Mouse (Mus musculus): Measurements from ENCODE around the gene Rbak. TPM values are rescaled to one million over a fixed set of nuclear protein-coding genes. Genes with fewer than 3 reads are reported as not detected.

Gene Rbak
- polyA plus RNA-seq, 1 experiment from 2014 or later, result 8.4 TPM

DNA sequence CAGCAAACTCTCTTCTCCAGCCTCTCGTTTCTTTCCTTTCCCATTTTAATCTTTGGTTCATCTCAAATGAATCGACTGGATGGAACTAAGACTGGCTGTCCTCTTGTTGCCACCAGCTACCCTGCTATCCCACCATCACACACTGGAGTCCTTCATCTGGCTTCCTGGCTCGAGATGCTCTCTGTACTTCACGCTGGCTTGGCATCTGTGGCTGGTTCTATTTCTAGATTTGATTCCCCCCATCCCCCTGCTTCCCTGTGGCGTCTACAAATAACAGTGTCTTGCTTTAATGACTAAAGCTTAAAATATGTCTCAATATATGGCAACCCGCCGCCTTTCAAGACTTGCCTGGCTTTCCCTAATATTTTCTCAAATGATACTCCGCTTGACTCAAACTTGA is 52.7 kb downstream of the Rbak start:
- WGBS, result 79% methylated on average over 8 of the region's 8 CpGs
- H3K4me2 ChIP-seq (ENCODE audit: low read length), result no peak overlapping the region
- H3K27me3 ChIP-seq (replicated peaks; ENCODE audit: control insufficient read depth, insufficient read depth, low read length), result no peaks in the 10 kb centered on the region
- no peak overlapping the region for H3K27ac ChIP-seq (ENCODE audit: low read depth, low read length)
- ATAC-seq (no peak), DNase-seq (ENCODE audit: low spot score) (no peak)
- H3K4me3 ChIP-seq (ENCODE audit: low read depth, low read length), result no peak overlapping the region
- H3K9me3 ChIP-seq (replicated peaks; ENCODE audit: control insufficient read depth, low read length), result no peaks in the 10 kb centered on the region
- H3K36me3 ChIP-seq (ENCODE audit: control insufficient read depth, insufficient read depth, low read length), result no peaks in the 10 kb centered on the region
- H3K4me1 ChIP-seq (ENCODE audit: control insufficient read depth, insufficient read depth, low read length), result no peaks in the 10 kb centered on the region
- H3K9ac ChIP-seq (ENCODE audit: low read length), result no peak overlapping the region

DNA sequence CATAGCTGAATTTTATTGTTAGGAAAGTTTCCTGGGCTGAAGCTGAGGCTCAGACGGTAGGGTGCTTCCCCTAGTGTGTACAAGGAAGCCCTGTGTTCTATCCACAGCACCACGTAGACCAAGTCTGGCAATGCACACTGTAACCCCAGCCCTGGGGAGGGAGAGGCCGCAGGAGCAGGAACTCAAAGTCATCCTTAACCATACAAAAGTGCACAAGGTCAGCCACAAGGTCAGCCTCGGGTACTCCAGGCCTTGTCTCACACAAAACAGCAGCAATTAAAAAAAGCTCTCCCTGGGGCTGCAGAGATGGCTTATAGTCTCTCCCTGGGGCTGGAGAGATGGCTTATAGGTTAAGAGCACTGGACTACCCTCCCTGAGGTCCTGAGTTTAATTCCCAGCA is 53.7 kb downstream of the Rbak start:
- Histone ChIP-seq H3K27ac (ENCODE audit: low read depth, low read length) (no peak overlapping the region), H3K36me3 (ENCODE audit: control insufficient read depth, insufficient read depth, low read length) (no peaks in the 10 kb centered on the region), H3K27me3 (replicated peaks; ENCODE audit: control insufficient read depth, insufficient read depth, low read length) (no peaks in the 10 kb centered on the region), H3K9me3 (replicated peaks; ENCODE audit: control insufficient read depth, low read length) (no peaks in the 10 kb centered on the region), H3K4me1 (ENCODE audit: control insufficient read depth, insufficient read depth, low read length) (no peaks in the 10 kb centered on the region), H3K4me2 (ENCODE audit: low read length) (no peak overlapping the region), H3K4me3 (ENCODE audit: low read depth, low read length) (no peak overlapping the region), H3K9ac (ENCODE audit: low read length) (no peak overlapping the region)
- no peak for ATAC-seq
- DNase-seq (ENCODE audit: low spot score), result no peak
- 77% methylated on average over 4 of the region's 4 CpGs for WGBS

DNA sequence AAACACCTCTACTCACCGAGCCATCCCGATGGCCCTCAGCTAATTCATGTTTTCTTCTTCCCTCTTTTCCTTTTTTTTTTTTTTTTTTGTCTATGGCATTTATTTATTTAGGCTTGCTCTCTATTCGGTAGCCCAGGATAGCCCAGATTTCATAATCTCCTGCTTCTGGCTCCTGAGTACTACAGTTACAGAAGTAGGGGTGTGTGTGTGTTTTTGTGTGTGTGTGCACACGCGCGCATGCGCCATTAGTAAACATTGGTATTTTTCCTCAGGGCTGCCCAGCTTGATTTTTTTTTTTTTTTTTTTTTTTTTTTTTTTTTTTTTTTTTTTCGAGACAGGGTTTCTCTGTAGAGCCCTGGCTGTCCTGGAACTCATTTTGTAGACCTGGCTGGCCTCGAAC is 54.5 kb downstream of the Rbak start:
- 93% methylated on average over 9 of the region's 9 CpGs for WGBS

DNA sequence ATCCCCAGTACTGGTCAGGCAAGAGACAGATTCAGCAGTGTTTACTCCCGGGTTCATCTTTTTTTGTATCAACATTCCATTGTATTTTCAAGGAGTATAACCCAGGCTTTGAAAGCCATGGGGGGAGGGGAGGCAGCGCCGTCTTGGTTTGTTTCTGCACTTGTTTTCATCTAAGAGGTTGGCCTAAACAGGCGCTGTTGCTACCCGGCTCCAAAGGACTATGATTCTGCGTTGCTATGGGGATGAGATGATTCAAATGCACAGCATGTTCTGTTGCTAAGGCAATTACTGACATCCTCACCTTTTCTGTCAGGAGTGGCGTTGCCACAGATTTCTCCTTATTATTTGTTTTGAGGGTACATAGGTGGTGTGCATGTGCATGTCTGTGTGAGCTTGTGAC is 55.0 kb downstream of the Rbak start:
- ATAC-seq, result 0 out of 2 replicates have a peak, but pooled peaks have one; percentile 52
- Histone ChIP-seq H3K4me3 (ENCODE audit: low read depth, low read length) (no peak overlapping the region), H3K36me3 (ENCODE audit: control insufficient read depth, insufficient read depth, low read length) (no peaks in the 10 kb centered on the region), H3K4me2 (ENCODE audit: low read length) (0 out of 2 replicates have a peak overlapping the region, but pooled peaks have one; percentile 5), H3K27me3 (replicated peaks; ENCODE audit: control insufficient read depth, insufficient read depth, low read length) (no peaks in the 10 kb centered on the region), H3K9me3 (replicated peaks; ENCODE audit: control insufficient read depth, low read length) (no peaks in the 10 kb centered on the region), H3K27ac (ENCODE audit: low read depth, low read length) (peak overlapping the region; percentile 82), H3K4me1 (ENCODE audit: control insufficient read depth, insufficient read depth, low read length) (no peaks in the 10 kb centered on the region), H3K9ac (ENCODE audit: low read length) (no peak overlapping the region)
- 24% methylated on average over 7 of the region's 7 CpGs for WGBS
- peak; percentile 81 for DNase-seq (ENCODE audit: low spot score)

More for the DNA sequence above, 54.5 kb downstream of the Rbak start:
- Histone ChIP-seq H3K27ac (ENCODE audit: low read depth, low read length) (peak overlapping the region; percentile 82; the same call in 1 of the 2 replicates), H3K9ac (ENCODE audit: low read length) (no peak overlapping the region), H3K4me1 (ENCODE audit: control insufficient read depth, insufficient read depth, low read length) (no peaks in the 10 kb centered on the region), H3K36me3 (ENCODE audit: control insufficient read depth, insufficient read depth, low read length) (no peaks in the 10 kb centered on the region), H3K4me2 (ENCODE audit: low read length) (no peak overlapping the region), H3K9me3 (replicated peaks; ENCODE audit: control insufficient read depth, low read length) (no peaks in the 10 kb centered on the region), H3K27me3 (replicated peaks; ENCODE audit: control insufficient read depth, insufficient read depth, low read length) (no peaks in the 10 kb centered on the region), H3K4me3 (ENCODE audit: low read depth, low read length) (no peak overlapping the region)
- no peak for DNase-seq (ENCODE audit: low spot score)
- no peak for ATAC-seq

DNA sequence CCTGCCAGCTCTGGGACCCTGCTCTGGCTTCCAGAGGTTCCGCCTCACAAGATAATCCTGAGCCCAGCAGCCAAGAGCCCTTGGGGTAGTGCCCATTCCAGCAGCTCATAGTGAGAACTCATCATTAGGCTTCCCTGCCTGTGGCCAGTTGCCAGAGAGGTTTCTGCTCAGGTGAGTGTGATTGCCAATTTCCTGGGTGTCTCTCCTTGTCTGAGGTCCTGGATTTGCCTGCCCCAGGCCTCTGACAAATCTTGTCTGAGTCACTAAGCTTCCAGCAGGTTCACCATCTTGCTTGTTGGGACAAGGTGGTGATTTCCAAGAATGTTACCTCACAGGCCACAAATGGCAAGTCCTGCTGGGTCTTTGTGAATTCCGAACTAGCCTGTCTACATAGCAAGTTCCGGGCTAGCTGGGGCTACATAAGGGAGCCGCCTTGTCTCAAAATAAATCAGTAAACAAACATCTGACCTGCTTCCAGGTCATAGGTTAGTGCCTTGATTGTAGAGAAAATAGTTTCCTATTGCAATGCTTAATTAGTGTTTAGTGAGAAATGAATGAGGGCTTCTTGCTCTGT is 55.7 kb downstream of the Rbak start:
- H3K27me3 ChIP-seq (replicated peaks; ENCODE audit: control insufficient read depth, insufficient read depth, low read length), result no peaks in the 10 kb centered on the region
- no peak for DNase-seq (ENCODE audit: low spot score)
- WGBS, result 73% methylated on average over 4 of the region's 4 CpGs
- no peak overlapping the region for H3K4me2 ChIP-seq (ENCODE audit: low read length)
- H3K4me1 ChIP-seq (ENCODE audit: control insufficient read depth, insufficient read depth, low read length), result no peaks in the 10 kb centered on the region
- ATAC-seq, result no peak
- H3K27ac ChIP-seq (ENCODE audit: low read depth, low read length), result peak overlapping the region; percentile 82
- no peaks in the 10 kb centered on the region for H3K36me3 ChIP-seq (ENCODE audit: control insufficient read depth, insufficient read depth, low read length)
- no peak overlapping the region for H3K9ac ChIP-seq (ENCODE audit: low read length)
- H3K9me3 ChIP-seq (replicated peaks; ENCODE audit: control insufficient read depth, low read length), result no peaks in the 10 kb centered on the region
- H3K4me3 ChIP-seq (ENCODE audit: low read depth, low read length), result no peak overlapping the region

DNA sequence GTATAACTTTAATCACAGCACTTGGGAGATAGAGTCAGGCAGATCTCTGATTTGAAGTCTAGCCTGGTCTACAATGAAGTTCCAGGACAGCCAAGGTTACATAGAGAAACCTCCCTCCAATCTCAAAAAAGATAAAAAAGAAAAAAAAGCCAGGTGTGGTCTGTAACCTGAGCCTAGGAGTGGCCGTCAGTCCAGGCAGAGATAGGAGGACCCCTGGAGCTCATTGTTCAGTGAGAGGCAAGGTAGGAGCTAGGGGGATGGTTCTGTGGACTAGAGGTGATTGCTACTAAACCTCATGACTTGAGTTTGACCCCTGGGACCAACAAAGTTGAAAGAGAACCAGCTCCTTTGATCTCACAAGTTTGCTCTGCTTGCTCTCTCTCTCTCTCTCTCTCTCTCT is 57.9 kb downstream of the Rbak start:
- no peak overlapping the region for H3K27ac ChIP-seq (ENCODE audit: low read depth, low read length)
- H3K4me1 ChIP-seq (ENCODE audit: control insufficient read depth, insufficient read depth, low read length), result no peaks in the 10 kb centered on the region
- H3K27me3 ChIP-seq (replicated peaks; ENCODE audit: control insufficient read depth, insufficient read depth, low read length), result no peaks in the 10 kb centered on the region
- no peak overlapping the region for H3K4me2 ChIP-seq (ENCODE audit: low read length)
- no peak overlapping the region for H3K9ac ChIP-seq (ENCODE audit: low read length)
- DNase-seq (ENCODE audit: low spot score) (no peak), ATAC-seq (no peak)
- H3K36me3 ChIP-seq (ENCODE audit: control insufficient read depth, insufficient read depth, low read length), result no peaks in the 10 kb centered on the region
- 12% methylated on average over 1 of the region's 1 CpGs for WGBS
- no peak overlapping the region for H3K4me3 ChIP-seq (ENCODE audit: low read depth, low read length)
- H3K9me3 ChIP-seq (replicated peaks; ENCODE audit: control insufficient read depth, low read length), result no peaks in the 10 kb centered on the region

Small RNA genes within 50 kb of the gene (microRNA-seq; reads per million reads assigned to microRNA genes)
- not detected for gene Gm44405

Other genes with a start within 250 kb of the Rbak start
- 477 and 560 TPM in 2 replicates for gene Fscn1, start 220.4 kb downstream of the Rbak start, polyA plus RNA-seq (2014; fragmentation: Nextera tagmentation; extraction: Ambion mirVana)
- 26.9 and 38.6 TPM in 2 replicates for gene Rnf216, start 67.8 kb downstream of the Rbak start, polyA plus RNA-seq (2014; fragmentation: Nextera tagmentation; extraction: Ambion mirVana)
- not detected in 2 replicates for gene Olfr718-ps1, start 33.2 kb downstream of the Rbak start, polyA plus RNA-seq (2014; fragmentation: Nextera tagmentation; extraction: Ambion mirVana)
- gene Spdye4b, start 242 bp upstream of the Rbak start, polyA plus RNA-seq (2014; fragmentation: Nextera tagmentation; extraction: Ambion mirVana), result not detected in 2 replicates
- not detected in 2 replicates for gene Spdye4a, start 46.1 kb upstream of the Rbak start, polyA plus RNA-seq (2014; fragmentation: Nextera tagmentation; extraction: Ambion mirVana)
- 23.1 and 26.2 TPM in 2 replicates for gene Zfp12, start 54.4 kb upstream of the Rbak start, polyA plus RNA-seq (2014; fragmentation: Nextera tagmentation; extraction: Ambion mirVana)
- gene Zfp316, start 89.2 kb upstream of the Rbak start, polyA plus RNA-seq (2014; fragmentation: Nextera tagmentation; extraction: Ambion mirVana), result 3.3 and 3.7 TPM in 2 replicates
- 0.07 TPM in 1 of 2 replicates, not detected in the other for gene Zfp853, start 112.8 kb upstream of the Rbak start, polyA plus RNA-seq (2014; fragmentation: Nextera tagmentation; extraction: Ambion mirVana)
- 32.3 and 39.3 TPM in 2 replicates for gene E130309D02Rik, start 134.6 kb upstream of the Rbak start, polyA plus RNA-seq (2014; fragmentation: Nextera tagmentation; extraction: Ambion mirVana)
- 68.3 and 71.5 TPM in 2 replicates for gene Zdhhc4, start 148.5 kb upstream of the Rbak start, polyA plus RNA-seq (2014; fragmentation: Nextera tagmentation; extraction: Ambion mirVana)
- gene Grid2ip, start 176.6 kb upstream of the Rbak start, polyA plus RNA-seq (2014; fragmentation: Nextera tagmentation; extraction: Ambion mirVana), result 0.18 and 0.77 TPM in 2 replicates
- 137 and 144 TPM in 2 replicates for gene Kdelr2, start 223.1 kb upstream of the Rbak start, polyA plus RNA-seq (2014; fragmentation: Nextera tagmentation; extraction: Ambion mirVana)